In the genomic region with DNA sequence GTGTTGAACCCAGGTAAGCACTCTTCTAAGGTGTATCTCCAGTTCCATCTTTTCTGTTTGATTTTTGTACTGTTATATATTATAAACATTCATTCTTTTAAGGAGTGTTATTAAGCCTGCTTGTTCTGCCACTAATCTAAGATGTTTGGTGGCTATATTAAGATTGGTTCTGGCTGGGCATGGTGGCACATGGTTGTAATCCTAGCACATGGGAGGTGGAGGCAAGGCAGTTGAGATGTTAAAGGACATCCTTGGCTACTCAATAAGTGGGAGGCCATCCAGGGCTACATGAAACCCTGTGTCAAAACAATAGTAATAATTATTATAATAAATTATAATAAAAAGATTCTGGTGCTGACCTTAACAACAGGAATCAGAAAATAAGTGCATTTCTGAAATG, we compare ENCODE assay signal across 13 mouse cellular contexts. TPM values are rescaled to one million over a fixed set of nuclear protein-coding genes. Genes with fewer than 3 reads are reported as not detected.
DNase-seq lines count a peak whose midpoint lies in the region; ATAC-seq and TF ChIP-seq lines count a peak whose summit lies in the region.
"Had no signal": no experiment of that assay in that cellular context is flagged by ENCODE, and none has a peak within 500 bp of the region (broad histone marks: within the 10 kb centered on the region; RNA-seq: fewer than 3 reads in every experiment).

No protein-coding gene starts in this region.

- ATAC-seq in lung, embryonic 15.5 days (ENCODE audit: borderline replicate concordance, extremely low read depth, low FRiP score, low TSS enrichment), result no peak
- ATAC-seq in lung, postnatal 0 days, result no peak
- ATAC-seq in forebrain, embryonic 16.5 days, result no peak
- no peak for ATAC-seq in midbrain, embryonic 16.5 days

- no peak for DNase-seq in gastrocnemius, adult 2 months
- DNase-seq in gastrocnemius, postnatal 14 days, result no peak
- DNase-seq in lung, postnatal 0 days (ENCODE audit: low spot score), result no peak
- DNase-seq in spleen, adult 12 weeks (ENCODE audit: low spot score), result no peak
- DNase-seq in cerebellum, postnatal 10 days, result no peak
- DNase-seq: adrenal gland, postnatal 36 days; cerebellum, adult 18-20 months; heart, adult 18-20 months; kidney, postnatal 36 days; lung, embryonic 14.5 days had no signal

- peak overlapping the region; percentile 9; the same call in 1 of the 2 replicates for H3K27ac ChIP-seq in gastrocnemius, adult 2 months
- no peak overlapping the region for H3K27ac ChIP-seq in lung, embryonic 15.5 days
- H3K27ac ChIP-seq in lung, postnatal 0 days (ENCODE audit: low read length), result no peak overlapping the region
- no peak overlapping the region for H3K27ac ChIP-seq in forebrain, embryonic 16.5 days (ENCODE audit: low read length)
- H3K27ac ChIP-seq in midbrain, embryonic 16.5 days (ENCODE audit: low read length), result no peak overlapping the region

- H3K9me3 ChIP-seq in lung, embryonic 15.5 days, result no peaks in the 10 kb centered on the region
- H3K9me3 ChIP-seq in lung, postnatal 0 days (ENCODE audit: low read length), result no peaks in the 10 kb centered on the region
- no peaks in the 10 kb centered on the region for H3K9me3 ChIP-seq in forebrain, embryonic 16.5 days (ENCODE audit: control insufficient read depth, low read length)
- no peaks in the 10 kb centered on the region for H3K9me3 ChIP-seq in midbrain, embryonic 16.5 days (replicated peaks; ENCODE audit: control insufficient read depth, low read length, poor library complexity, severe bottlenecking)

- no peak for TF ChIP-seq EP300 in lung, postnatal 0 days (IDR thresholded peaks at IDR 0.05)

- H3K4me2 ChIP-seq in lung, embryonic 15.5 days, result peak overlapping the region; percentile 14; the same call in 1 of the 2 replicates
- H3K4me2 ChIP-seq in lung, postnatal 0 days (replicated peaks; ENCODE audit: low read depth, low read length), result no peak overlapping the region
- H3K4me2 ChIP-seq in forebrain, embryonic 16.5 days (ENCODE audit: low read length), result peak overlapping the region; percentile 29
- H3K4me2 ChIP-seq in midbrain, embryonic 16.5 days (ENCODE audit: low read length), result peak overlapping the region; percentile 41; the same call in 1 of the 2 replicates

- intact Hi-C loops in gastrocnemius, adult 2 months (cut with DNase I), result no loop called here
- intact Hi-C loops in gastrocnemius, postnatal 14 days (cut with DNase I; ENCODE audit: low total_unique reads), result no loop called here

- H3K4me1 ChIP-seq in lung, embryonic 15.5 days, result peaks cover 29% of the 10 kb centered on the region
- peaks cover 8% of the 10 kb centered on the region for H3K4me1 ChIP-seq in lung, postnatal 0 days (ENCODE audit: insufficient read depth, low read depth, low read length)
- peaks cover 42% of the 10 kb centered on the region for H3K4me1 ChIP-seq in forebrain, embryonic 16.5 days (replicated peaks; ENCODE audit: control insufficient read depth, insufficient read depth, low read length)
- H3K4me1 ChIP-seq in midbrain, embryonic 16.5 days (ENCODE audit: control insufficient read depth, insufficient read depth, low read length), result peaks cover 54% of the 10 kb centered on the region

- no peak for TF ChIP-seq CTCF in gastrocnemius, adult 2 months (IDR thresholded peaks at IDR 0.05)
- no peak for TF ChIP-seq CTCF in lung, postnatal 0 days (IDR thresholded peaks at IDR 0.05)

- no peak overlapping the region for H3K9ac ChIP-seq in lung, embryonic 15.5 days
- no peak overlapping the region for H3K9ac ChIP-seq in lung, postnatal 0 days (replicated peaks; ENCODE audit: low read depth)
- H3K9ac ChIP-seq in forebrain, embryonic 16.5 days (replicated peaks; ENCODE audit: low read depth, low read length), result no peak overlapping the region
- H3K9ac ChIP-seq in midbrain, embryonic 16.5 days (ENCODE audit: low read depth, low read length), result no peak overlapping the region
- H3K9ac ChIP-seq: lung, embryonic 14.5 days had no signal

- H3K27me3 ChIP-seq in lung, embryonic 15.5 days, result no peaks in the 10 kb centered on the region
- no peaks in the 10 kb centered on the region for H3K27me3 ChIP-seq in lung, postnatal 0 days (replicated peaks; ENCODE audit: insufficient read depth, low read length)
- H3K27me3 ChIP-seq in forebrain, embryonic 16.5 days (replicated peaks; ENCODE audit: control insufficient read depth, insufficient read depth, low read length), result no peaks in the 10 kb centered on the region
- no peaks in the 10 kb centered on the region for H3K27me3 ChIP-seq in midbrain, embryonic 16.5 days (ENCODE audit: control insufficient read depth, insufficient read depth, low read depth, low read length)

- H3K4me3 ChIP-seq in gastrocnemius, adult 2 months, result no peak overlapping the region
- no peak overlapping the region for H3K4me3 ChIP-seq in lung, embryonic 15.5 days
- no peak overlapping the region for H3K4me3 ChIP-seq in lung, postnatal 0 days (ENCODE audit: low read depth, low read length)
- no peak overlapping the region for H3K4me3 ChIP-seq in forebrain, embryonic 16.5 days (replicated peaks; ENCODE audit: low read length)
- no peak overlapping the region for H3K4me3 ChIP-seq in midbrain, embryonic 16.5 days (ENCODE audit: low read depth, low read length)

- no peaks in the 10 kb centered on the region for H3K36me3 ChIP-seq in lung, embryonic 15.5 days
- no peaks in the 10 kb centered on the region for H3K36me3 ChIP-seq in lung, postnatal 0 days (ENCODE audit: insufficient read depth, low read length)
- no peaks in the 10 kb centered on the region for H3K36me3 ChIP-seq in forebrain, embryonic 16.5 days (ENCODE audit: control insufficient read depth, insufficient read depth)
- H3K36me3 ChIP-seq in midbrain, embryonic 16.5 days (ENCODE audit: control insufficient read depth, insufficient read depth, low read length), result no peaks in the 10 kb centered on the region

RNA-seq across cellular contexts. Expression of a gene that starts 5.8 kb away (rescaled TPM):
- 1 to 10 TPM; 9.2 to 9.7 TPM for total RNA-seq in gastrocnemius, adult 2 months (2021)
- total RNA-seq in gastrocnemius, postnatal 14 days (2021), result 1 to 10 TPM; 7.8 to 9.4 TPM
- polyA plus RNA-seq in lung, embryonic 15.5 days (2015; fragmentation: Nextera tagmentation; extraction: Ambion mirVana), result 26.5 and 28.5 TPM in 2 replicates
- 18.2 and 20.5 TPM in 2 replicates for polyA plus RNA-seq in lung, postnatal 0 days (2015; fragmentation: Nextera tagmentation; extraction: Ambion mirVana)
- polyA plus RNA-seq in forebrain, embryonic 16.5 days (2015; fragmentation: Nextera tagmentation; extraction: Ambion mirVana), result 26.0 and 28.3 TPM in 2 replicates
- polyA plus RNA-seq in midbrain, embryonic 16.5 days (2015; fragmentation: Nextera tagmentation; extraction: Ambion mirVana), result 24.0 and 24.5 TPM in 2 replicates

RNA-seq across cellular contexts. Expression of a gene that starts 6.1 kb away (rescaled TPM):
- total RNA-seq in gastrocnemius, adult 2 months (2021), result 1 to 10 TPM; 9.6 to 10.0 TPM
- 1 to 10 TPM; 7.7 to 9.1 TPM for total RNA-seq in gastrocnemius, postnatal 14 days (2021)
- polyA plus RNA-seq in lung, embryonic 15.5 days (2015; fragmentation: Nextera tagmentation; extraction: Ambion mirVana), result 10.7 and 13.6 TPM in 2 replicates
- polyA plus RNA-seq in lung, postnatal 0 days (2015; fragmentation: Nextera tagmentation; extraction: Ambion mirVana), result 14.0 and 14.1 TPM in 2 replicates
- 27.7 and 35.9 TPM in 2 replicates for polyA plus RNA-seq in forebrain, embryonic 16.5 days (2015; fragmentation: Nextera tagmentation; extraction: Ambion mirVana)
- 24.2 and 26.1 TPM in 2 replicates for polyA plus RNA-seq in midbrain, embryonic 16.5 days (2015; fragmentation: Nextera tagmentation; extraction: Ambion mirVana)

RNA-seq across cellular contexts. Expression of a gene that starts 53.7 kb away (rescaled TPM):
- 1 to 10 TPM; 5.0 to 5.2 TPM for total RNA-seq in gastrocnemius, adult 2 months (2021)
- total RNA-seq in gastrocnemius, postnatal 14 days (2021), result 1 to 10 TPM; 2.6 to 4.2 TPM
- 1.4 and 4.3 TPM in 2 replicates for polyA plus RNA-seq in lung, embryonic 15.5 days (2015; fragmentation: Nextera tagmentation; extraction: Ambion mirVana)
- polyA plus RNA-seq in lung, postnatal 0 days (2015; fragmentation: Nextera tagmentation; extraction: Ambion mirVana), result 2.5 and 3.2 TPM in 2 replicates
- polyA plus RNA-seq in forebrain, embryonic 16.5 days (2015; fragmentation: Nextera tagmentation; extraction: Ambion mirVana), result 2.5 and 3.0 TPM in 2 replicates
- 2.3 and 2.5 TPM in 2 replicates for polyA plus RNA-seq in midbrain, embryonic 16.5 days (2015; fragmentation: Nextera tagmentation; extraction: Ambion mirVana)
